Mouse (Mus musculus): Measurements from ENCODE around the gene Kmt2d.
"Not testable (repeated sequence)": the region's sequence is repeated elsewhere in the genome, so short reads cannot be mapped to it uniquely, and the experiment has no call there.

Kmt2d gene

DNA sequence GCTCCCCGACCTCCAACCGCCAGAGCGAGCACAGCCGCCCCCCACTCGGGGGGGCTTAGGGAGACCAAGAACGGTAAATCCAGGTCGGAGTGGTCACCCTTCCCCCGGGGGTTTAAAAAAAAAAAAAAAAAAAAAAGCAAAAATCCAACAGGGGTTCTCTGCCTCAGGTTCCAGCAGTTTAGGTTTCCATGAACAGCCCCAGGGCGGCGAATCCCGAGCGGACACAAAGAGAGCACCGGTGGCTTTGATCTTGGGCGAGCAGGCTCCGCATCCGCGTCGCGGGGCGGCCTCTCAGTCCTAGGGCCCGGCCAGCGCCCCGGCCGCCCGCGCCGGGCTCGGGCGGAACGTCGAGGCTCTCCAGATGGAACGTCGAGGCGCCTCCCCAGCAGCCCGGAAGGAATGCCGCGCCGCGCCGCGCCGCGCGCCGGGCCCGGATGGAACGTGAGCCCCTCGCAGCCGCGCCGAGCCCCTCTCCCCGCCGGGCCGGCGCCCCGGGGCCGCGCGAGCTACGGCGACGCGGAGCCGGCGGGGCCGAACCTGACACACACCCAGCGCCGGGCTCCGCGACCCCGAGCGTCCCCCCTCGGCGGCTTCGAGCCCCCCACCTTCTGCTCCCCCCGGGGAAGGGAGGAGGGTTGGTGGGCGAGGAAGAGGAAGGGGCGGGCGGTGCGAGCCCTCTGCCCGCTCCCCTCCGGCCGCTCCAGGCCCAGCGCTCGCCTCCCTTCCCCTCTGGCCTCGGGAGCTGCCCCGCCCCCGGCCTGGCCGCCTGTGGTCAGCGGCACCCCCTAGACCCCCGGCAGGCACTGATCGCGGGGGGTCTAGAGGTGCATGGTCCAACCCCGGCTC, at the start of gene Kmt2d:
TSS of gene Kmt2d (minus strand) at position 135 of the 846 bp plus-strand sequence.
- DNase-seq (ENCODE audit: low spot score in 2 of 2), result no peak

DNA sequence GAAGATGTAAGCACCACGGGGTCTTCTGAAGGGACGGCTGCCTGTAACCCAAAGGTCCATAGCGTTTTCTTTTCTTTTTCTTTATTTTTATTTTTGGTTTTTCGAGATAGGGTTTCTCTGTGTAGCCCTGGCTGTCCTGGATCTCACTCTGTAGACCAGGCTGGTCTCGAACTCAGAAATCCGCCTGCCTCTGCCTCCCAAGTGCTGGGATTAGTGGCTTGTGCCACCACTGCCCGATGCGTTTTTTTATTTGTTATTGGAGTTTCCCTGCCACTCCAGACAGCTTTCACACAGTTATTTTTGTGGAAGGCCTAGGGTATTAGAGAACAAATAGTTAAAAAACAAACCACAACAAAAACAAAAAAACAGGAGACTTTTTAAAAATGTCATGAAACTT, 47.5 kb upstream of the Kmt2d start:
- not testable (repeated sequence) for DNase-seq (ENCODE audit: low spot score in 2 of 2)

DNA sequence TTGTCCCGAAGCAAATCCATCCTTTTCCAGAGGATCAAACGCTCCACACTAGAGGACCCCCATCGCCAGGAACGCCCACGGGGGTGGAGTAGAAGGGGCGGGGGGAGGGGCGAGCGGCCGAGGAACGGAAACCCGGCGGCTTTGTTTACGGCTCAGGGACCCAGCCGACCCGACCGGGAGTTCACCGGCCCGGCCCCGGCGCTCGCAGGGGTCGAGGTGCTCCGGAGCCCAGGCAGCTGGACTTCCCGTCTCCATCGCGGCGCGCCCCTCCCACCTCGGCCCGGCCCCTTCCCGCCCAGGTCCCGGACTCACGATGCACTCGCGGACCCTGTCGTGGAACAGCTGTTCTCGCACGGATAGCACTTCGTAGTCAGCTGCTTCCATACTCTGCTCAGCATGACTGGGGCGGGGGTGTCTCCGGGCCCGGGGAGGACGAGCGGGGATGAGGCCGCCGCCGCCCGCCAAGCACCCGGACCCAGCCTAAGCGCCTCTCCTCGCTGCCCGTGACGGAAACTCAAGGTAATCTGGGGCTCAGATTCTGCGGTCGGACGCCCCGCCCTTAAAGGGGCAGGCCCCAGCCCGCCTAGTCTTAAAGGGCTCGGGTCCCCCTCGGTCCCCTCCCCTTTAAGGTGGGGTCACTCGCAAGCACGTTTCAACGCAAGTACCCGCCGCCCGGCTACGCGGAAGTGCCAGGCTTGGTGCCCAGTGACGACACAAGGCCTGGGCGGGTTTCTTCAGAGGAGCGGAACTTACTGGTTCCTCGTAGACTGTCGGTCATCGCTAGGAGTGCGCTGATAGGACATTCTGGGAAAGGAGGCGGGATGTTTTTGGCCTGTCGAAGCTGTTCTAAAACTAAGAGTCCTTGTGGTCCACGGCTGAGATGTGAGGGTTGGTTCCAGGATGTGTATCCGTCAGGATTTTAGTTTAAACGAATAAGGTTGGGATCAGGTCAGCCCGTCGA, 46.8 kb upstream of the Kmt2d start, which contains the start of gene Lmbr1l:
TSS of gene Lmbr1l (minus strand) at position 694 of the 961 bp plus-strand sequence.
- peak; percentile 98 to 99 for DNase-seq (ENCODE audit: low spot score in 2 of 2)

DNA sequence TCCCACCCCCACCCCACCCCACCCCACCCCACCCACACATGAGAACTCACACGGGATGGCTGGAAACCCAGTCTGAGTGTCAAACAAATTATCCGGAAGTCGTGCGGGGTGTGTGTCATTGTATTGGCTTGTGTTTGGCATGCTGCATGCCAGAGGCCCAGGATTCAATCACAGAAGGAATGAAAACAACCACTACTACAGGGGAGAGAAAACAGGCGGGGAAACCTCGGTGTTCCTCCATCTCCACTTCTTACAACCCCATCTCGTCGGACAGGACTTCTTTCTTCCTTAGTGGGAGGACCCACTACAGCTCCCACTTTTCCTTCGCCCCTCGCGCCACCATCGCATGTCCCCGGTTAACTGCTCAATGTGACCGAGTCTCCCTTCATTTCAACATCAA, 46.1 kb upstream of the Kmt2d start:
- DNase-seq (ENCODE audit: low spot score in 2 of 2), result no peak

DNA sequence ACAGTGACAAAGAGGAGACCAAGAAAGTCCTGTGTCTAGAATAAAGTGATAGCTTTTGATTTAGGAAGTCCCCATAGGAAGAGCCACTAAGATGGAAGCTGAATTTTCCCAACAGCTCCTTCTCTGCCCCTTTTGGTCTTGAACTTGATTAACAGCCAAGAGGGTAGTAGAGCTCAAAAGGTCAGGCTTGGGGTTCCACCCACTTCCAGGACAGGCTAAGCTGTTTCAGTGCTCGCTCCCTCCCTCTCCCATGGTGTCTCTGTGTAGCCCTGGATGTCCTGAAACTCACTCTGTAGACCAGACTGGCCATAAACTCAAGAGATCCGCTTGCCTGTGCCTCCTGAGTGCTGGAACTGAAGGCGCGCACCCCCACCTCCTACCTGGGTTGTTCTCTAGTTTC, 45.0 kb upstream of the Kmt2d start:
- DNase-seq (ENCODE audit: low spot score in 2 of 2), result no peak

DNA sequence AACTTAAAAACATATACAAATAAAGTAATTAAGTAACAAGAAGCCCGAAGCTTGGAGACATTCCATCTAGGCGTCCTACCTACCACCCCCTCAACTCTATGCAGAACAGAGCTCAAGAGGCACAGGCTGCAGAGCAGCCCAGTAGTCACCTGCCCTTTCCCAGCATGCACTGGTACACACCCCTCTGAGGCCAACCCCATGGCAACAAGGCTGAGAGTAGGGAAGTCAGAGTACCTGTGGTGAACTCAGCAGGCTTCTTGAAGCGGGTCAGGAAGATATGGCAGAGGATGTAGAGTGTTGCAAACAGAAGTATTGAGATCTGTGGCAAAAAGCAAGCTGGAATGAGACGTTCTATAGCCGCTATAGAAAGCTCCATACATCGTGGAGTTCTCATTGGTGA, 43.9 kb upstream of the Kmt2d start:
- no peak for DNase-seq (ENCODE audit: low spot score in 2 of 2)

DNA sequence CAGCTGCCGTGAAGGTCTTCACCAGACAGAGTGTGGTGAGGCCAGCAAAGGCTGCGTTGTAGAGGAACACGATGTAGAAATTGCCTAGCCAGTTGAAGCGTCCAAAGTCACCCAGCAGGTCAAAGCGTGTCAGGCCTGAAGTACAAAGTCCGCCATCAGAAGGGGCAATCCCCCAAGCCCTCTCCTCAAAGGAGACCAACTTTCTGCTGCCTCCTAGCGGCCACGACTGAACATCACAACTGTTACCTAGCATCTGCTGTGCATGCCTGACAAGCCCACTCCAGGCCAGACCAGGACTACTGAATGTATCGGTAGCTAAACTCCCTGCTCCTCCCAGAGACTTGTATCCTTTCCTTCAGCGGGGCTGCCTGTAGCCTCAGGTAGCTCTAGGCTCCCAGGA, 33.7 kb upstream of the Kmt2d start:
- DNase-seq (ENCODE audit: low spot score in 2 of 2), result no peak

DNA sequence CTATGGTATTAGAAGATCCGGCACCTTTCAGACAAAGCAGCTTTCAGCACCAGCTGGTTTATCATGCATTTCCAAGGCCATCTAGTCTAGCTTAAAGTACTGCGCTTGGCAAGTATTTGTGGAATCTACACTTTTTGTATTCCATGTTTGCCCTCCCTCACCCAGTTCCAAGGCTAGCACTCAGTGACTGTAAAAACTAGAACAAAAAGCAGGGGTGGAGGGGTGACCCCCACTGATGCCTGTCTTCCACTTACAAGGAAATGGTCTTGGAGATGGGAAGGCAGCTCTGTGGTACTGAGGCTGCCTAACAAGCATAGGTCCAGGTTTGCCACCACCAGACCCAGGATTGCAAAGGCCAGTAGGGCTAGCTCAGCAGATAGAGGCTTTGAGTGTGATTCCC, 31.6 kb upstream of the Kmt2d start:
- DNase-seq (ENCODE audit: low spot score in 2 of 2), result no peak

DNA sequence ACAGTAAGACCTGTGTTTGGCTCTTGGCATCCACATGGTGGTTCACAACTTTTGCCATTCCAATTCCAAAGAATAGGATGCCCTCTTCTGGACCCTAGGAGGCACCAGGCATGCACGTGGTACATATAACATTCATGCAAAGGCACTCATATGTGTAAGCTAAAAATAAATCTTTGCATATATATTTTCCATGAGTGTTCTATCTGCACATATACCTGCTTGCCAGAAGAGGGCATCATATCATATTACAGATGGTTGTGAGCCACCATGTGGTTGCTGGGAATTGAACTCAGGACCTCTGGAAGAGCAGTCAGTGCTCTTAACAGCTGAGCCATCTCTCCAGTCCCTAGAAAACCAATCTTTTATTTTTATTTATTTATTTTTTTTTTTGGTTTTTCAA, 30.5 kb upstream of the Kmt2d start:
- DNase-seq (ENCODE audit: low spot score in 2 of 2), result no peak

DNA sequence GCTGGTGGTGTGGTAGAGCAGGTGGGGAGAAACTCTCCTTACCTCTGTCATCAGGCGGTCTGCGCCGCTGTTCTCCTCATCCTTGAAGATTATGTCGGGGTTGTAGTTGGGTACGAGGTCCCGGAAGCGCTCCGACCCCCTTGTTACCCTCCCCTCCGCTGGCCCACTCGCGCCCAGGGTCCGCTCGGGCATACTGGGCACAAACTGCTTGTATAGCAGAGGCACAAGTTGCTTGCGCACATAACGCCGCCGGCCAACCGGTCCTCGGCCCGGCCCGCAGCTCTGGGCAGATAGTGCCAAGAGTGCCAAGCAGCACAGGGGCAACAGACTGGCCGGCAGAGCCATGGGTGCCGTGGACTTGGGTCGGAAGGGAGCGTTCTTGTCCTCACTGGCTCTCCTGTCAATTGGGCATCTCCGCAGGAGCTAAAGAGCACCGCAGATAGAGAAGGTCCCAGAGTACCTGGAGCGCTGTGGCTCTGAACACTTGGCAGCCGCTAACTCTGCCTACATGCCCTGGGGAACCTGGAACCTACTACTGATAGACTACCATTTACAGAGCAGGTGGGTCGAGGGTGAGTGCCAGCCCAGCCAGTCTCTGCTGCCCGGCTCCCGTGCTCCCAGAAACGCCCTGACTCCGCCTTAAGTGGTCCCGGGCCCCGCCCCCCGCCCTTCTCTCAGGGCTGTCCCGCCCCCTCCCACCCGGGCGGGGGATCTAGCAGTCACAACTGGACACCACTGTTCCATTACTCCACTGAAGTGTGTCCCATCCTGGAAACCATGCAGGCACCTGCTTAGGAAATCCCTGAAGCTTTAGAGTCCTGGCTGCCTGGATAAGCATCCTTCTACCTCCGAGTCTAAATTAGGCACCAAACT, 27.2 kb upstream of the Kmt2d start, which contains the start of gene Dhh:
TSS of gene Dhh (minus strand) at position 613 of the 873 bp plus-strand sequence.
- DNase-seq (ENCODE audit: low spot score in 2 of 2), result no peak

DNA sequence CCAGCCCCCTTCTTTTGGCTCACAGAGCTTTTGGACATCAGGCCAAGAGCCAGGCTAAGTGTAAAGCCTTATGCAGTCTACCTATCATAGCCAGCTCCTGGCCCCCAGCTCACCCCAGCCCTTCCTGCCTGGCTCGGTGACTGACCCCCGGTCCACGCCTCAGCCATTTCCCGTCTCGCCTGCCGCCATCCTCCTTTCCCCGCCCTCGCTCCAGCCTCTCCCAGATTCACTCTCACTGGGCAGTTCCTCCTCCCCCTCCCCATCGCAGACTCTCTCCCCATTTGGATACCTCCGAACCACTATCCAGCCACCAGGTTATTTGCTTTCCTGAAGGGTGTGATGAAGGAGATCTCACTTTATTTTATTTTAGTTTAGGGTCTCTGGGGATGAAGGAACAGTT, 26.5 kb upstream of the Kmt2d start:
- DNase-seq (ENCODE audit: low spot score in 2 of 2), result no peak

DNA sequence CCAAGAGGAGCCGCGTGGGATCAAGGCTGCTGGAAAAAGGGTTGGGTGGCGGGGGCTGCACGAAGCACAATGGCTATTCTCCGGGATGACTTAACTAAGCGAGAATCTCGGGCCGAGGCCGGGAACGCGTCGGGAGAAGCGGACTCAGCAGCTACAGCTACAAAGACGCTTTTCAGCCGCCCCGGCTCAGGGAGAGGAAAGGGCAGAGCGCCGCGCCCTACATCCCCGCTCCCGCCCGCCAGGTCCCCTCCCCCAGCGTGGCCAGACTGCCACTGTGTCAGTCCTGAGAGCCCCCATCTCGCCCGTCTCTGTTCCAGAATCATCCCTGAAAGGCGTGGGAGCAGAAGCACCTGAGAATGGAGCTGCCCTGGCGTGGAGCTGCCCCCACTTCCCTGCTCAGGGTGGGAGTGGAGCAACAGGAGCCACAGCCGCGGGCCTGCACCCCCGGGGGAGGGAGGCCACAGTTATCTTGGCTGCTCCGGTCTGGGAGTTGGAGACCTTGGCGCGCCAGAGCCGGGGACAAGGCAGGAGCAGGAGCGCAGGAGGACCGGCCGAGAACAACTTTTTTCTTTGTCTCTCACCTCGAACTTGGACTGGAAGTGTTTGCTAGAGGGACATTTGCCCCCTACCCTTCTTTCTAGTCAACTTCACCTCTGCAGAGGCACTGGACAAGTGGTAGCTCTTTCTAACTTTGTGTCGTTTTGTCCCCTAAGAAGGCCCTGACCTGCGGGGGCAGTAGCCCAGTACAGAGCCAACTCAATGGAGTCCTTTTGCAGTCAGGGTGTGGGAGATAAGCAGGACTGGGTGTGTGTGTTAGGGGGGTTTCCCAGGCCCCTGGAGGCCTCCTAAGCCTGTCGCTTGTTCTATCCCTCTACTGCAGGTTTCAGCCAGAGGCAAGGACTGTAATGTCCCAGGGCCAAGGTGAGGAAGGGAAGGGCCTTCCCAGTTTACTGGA, 24.9 kb upstream of the Kmt2d start:
- DNase-seq (ENCODE audit: low spot score in 2 of 2), result no peak

DNA sequence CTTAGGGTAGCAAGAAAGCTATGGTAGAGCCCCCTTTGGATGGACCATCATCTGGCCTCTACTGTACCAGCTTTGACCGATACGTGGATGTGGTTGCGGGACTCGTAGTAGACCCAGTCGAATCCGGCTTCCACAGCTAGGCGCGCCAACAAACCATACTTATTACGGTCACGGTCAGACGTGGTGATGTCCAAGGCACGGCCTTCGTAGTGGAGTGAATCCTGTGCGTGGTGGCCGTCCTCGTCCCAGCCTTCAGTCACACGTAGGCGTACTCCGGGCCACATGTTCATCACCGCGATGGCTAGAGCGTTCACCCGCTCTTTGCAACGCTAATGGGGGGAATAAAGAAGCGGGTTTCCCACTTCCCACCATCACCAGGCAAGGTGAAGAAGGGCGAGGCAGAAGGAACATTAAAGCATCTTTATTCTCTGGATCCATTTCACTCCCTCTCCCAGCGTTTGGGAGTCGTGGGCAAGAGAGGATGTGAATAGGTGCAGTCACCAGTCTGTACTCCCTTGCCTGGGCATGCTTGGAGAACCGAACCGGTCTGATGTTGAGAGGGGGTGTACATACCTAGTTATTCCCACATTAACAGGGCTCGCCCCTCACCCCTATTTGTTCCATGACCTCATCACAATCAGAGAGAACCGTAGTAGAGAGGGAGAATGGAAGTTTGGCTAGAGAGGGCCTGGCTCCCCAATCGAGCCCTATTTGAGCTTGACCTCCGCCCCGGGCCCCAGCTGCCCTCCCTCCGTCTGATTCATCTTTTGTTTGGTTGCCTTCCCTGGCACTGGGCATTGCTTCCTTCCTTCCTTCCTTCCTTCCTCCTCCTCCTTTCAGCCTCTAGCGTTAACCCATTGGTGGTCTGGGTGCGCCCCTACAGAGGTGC, 24.0 kb upstream of the Kmt2d start:
- DNase-seq (ENCODE audit: low spot score in 2 of 2), result no peak

DNA sequence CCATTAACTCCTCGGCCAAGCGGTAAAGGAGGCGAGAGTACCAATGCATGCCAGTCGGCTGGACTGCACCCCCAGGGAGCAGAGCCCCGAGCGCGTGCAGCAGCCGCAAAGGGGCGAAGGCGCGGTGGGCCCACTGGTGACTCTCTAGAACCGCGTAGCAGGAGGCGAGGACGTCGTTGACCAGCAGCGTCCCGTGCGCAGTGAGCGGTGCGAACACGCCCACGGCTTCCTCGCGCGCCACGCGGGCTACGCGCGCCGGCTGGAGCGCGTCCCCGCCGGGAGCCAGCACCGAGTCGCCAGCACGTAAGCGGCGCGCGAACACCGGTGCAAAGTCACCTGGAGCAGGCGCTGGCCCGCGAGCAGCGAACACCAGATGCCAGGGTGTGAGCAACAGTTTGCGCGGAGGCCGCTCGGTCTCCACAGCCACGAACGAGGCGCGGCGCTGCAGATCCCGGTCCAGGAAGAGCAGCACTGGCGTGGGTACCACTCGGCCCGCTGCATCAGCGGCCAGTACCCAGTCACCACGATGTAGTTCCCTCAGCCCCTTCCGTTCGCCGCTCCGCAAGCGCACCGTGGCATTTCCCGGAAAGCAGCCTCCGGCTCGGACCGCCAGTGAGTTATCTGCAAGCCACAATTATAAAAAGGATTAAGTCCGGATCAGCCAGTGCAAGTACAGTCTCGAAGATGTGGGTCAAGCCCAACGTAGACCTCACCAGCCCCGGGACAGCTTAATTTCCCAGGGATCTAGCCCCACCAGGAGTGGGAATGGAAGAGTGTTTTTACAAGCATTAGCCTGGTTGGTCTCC, 23.1 kb upstream of the Kmt2d start, which contains the start of gene Rhebl1:
TSS of gene Rhebl1 (minus strand) at position 601 of the 806 bp plus-strand sequence.
- DNase-seq (ENCODE audit: low spot score in 2 of 2), result no peak

DNA sequence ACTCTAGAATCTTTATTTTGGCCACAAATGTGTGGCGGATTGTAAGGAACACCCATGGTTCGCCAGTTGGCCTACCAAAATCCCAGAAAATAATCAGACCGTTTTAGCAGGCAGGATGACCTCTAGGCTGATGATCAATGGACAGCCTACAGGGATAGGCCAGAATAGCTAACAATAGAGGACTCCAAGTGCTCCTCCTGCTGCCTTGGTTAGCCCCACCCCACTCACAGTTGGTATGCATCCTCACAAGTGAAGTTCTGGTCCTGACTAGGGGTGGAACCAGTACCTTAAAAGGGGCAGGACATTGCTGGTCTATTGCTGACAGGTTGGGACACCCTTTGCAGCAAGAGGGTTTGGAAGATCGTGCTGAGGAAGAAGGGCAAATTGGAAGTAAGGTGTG, 22.0 kb upstream of the Kmt2d start:
- DNase-seq (ENCODE audit: low spot score in 2 of 2), result no peak

DNA sequence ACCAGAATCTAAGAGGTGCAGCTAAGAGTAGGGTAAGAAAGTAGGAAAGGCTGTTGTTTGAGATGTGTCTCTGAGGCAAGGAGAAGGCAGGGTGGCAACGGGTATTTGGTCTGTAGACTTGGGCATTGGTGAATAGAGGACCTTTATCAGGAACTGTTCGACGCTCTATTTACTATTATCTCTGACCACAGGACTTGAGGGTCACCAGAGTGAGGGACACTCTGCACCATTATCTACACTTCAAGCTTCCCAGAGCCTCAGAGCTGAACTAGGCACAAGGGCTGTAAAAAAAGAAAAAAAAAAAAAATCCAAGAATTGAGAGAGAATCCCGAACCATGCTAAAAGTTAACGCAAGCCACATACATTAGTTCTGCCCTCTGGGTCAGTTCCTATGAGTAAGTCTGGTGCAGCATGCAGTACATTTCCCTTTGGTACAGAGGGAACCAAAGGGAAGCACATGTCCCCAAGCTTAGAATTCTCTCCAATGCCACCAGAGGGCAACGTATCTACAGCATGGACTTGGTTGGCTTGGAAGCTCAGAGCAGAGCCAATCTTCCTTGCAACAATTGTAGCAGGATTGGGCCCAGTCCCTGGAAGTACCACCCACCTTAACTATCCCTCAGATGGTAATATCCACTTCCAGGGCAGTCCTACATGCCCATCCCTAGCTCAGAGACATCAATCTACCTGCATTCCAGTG, 21.1 kb upstream of the Kmt2d start:
- DNase-seq (ENCODE audit: low spot score in 2 of 2), result peak in 1 of 2 experiments; percentile 75

DNA sequence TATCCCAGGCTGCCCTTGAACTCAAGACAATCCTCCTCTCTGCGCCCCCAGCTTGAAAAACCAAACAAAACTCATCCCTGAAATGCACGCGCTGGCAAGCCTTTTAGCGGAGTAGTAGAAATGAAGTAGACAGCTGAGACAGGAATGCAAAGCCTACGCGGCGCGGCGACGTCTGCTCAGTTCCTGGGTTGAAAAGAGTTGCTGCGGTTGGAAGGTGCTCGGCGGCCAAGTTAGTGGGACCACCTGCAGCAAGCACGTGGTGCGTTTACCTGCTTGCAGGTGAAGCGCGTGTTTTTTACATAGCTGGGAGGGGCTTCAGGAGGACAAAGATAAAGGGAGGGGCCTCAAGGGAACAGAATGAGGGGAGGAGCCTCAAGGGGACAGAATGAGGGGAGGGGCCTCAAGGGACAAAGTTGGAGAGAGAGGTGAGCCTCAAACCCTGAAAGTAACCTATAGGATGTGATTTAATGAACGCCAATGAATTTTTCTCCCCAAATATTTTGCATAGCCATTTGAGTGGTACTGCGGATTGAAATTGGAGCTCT, 20.3 kb upstream of the Kmt2d start:
- no peak for DNase-seq (ENCODE audit: low spot score in 2 of 2)

Measured in left cerebral cortex, adult 9 months (tissue).